Comparison of ENCODE assay signal across 8 mouse cellular contexts in the genomic region with DNA sequence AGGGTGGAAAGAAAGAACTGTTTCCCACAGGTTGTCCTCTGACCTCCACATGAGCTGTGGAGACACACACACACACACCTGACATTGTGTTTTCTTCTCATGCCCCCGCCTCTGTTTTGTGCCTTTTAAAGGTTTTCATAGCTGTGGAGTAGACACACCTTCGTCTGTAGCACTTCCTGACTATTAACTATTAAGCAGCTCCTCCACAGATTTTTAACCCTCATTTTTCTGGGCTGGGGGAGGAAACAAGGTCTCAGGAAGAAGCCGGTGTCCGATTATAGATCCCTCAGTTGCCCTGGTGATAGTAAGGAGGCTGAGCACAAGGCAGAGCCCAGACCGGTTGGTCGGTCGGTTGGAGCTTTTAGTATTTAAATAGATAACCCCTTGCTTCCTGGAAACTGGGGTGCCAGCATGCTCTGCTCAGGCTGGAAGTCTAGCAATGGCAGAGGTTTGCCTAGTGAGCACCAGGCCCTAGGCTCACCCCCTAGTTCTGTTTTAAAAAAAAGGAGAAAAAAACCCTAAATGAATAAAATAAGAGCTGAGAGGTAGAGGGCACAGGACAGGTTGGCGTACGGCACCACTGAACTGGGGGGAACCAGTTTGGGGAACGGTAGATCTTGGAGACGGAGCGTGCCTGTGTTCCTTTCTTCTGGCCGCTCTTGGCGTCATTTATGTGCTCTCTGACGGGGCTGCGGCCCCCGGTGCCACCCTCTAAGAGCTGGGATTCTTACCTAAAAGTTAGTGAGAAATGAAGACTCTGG. TPM values are rescaled to one million over a fixed set of nuclear protein-coding genes. Genes with fewer than 3 reads are reported as not detected.
A peak's percentile ranks its signal among the peaks of the same experiment; 100 is the strongest.
DNase-seq lines count a peak whose midpoint lies in the region; ATAC-seq and TF ChIP-seq lines count a peak whose summit lies in the region.

No protein-coding gene starts in this region.

- peaks cover 42% of the 10 kb centered on the region for H3K4me1 ChIP-seq in heart, embryonic 11.5 days (ENCODE audit: control insufficient read depth, insufficient read depth, low read length)
- peaks cover 89% of the 10 kb centered on the region for H3K4me1 ChIP-seq in E14TG2a.4 (replicated peaks; ENCODE audit: low read depth, low read length)
- H3K4me1 ChIP-seq in embryonic fibroblast, embryonic 13.5 days (ENCODE audit: control insufficient read depth, insufficient read depth, low read length), result 0 out of 2 replicates have a peak, but pooled peaks cover 7% of the 10 kb centered on the region
- peaks cover 18% of the 10 kb centered on the region for H3K4me1 ChIP-seq in limb, embryonic 12.5 days (replicated peaks)
- H3K4me1 ChIP-seq in neural tube, embryonic 13.5 days (replicated peaks), result peaks cover 47% of the 10 kb centered on the region

- no peak for DNase-seq in heart, adult 9 months (ENCODE audit: low spot score in 2 of 2)
- no peak for DNase-seq in adipocyte (ENCODE audit: low spot score)
- no peak for DNase-seq in kidney, postnatal 36 days

- H3K36me3 ChIP-seq in heart, embryonic 11.5 days (ENCODE audit: control insufficient read depth, insufficient read depth, low read length), result peaks cover 6% of the 10 kb centered on the region; the same call in 1 of the 2 replicates
- H3K36me3 ChIP-seq in E14TG2a.4 (ENCODE audit: insufficient read depth, low read length), result peaks cover 38% of the 10 kb centered on the region
- H3K36me3 ChIP-seq in limb, embryonic 12.5 days, result peaks cover 15% of the 10 kb centered on the region; the same call in 1 of the 2 replicates
- H3K36me3 ChIP-seq in neural tube, embryonic 13.5 days, result peaks cover 3% of the 10 kb centered on the region; the same call in 1 of the 2 replicates

- no peaks in the 10 kb centered on the region for H3K9me3 ChIP-seq in heart, embryonic 11.5 days (replicated peaks; ENCODE audit: control insufficient read depth, low read length)
- H3K9me3 ChIP-seq in E14TG2a.4 (ENCODE audit: low read length), result no peaks in the 10 kb centered on the region
- H3K9me3 ChIP-seq in limb, embryonic 12.5 days, result no peaks in the 10 kb centered on the region; the same call in 1 of the 2 replicates
- H3K9me3 ChIP-seq in neural tube, embryonic 13.5 days, result no peaks in the 10 kb centered on the region

- H3K27ac ChIP-seq in heart, embryonic 11.5 days (ENCODE audit: low read depth, low read length), result peak overlapping the region; percentile 99
- H3K27ac ChIP-seq in embryonic fibroblast, embryonic 13.5 days (ENCODE audit: insufficient read depth, low read length), result peak overlapping the region; percentile 58
- H3K27ac ChIP-seq in limb, embryonic 12.5 days, result peak overlapping the region; percentile 99
- peak overlapping the region; percentile 98 for H3K27ac ChIP-seq in neural tube, embryonic 13.5 days (replicated peaks)

- H3K27me3 ChIP-seq in heart, embryonic 11.5 days (ENCODE audit: control insufficient read depth, insufficient read depth, low read length), result no peaks in the 10 kb centered on the region
- no peaks in the 10 kb centered on the region for H3K27me3 ChIP-seq in E14TG2a.4 (ENCODE audit: insufficient read depth, low read length)
- H3K27me3 ChIP-seq in limb, embryonic 12.5 days, result no peaks in the 10 kb centered on the region
- H3K27me3 ChIP-seq in neural tube, embryonic 13.5 days, result no peaks in the 10 kb centered on the region

- 2% methylated on average over 17 of the region's 17 CpGs for WGBS in heart, embryonic 11.5 days (ENCODE audit: insufficient replicate concordance)
- 3% methylated on average over 17 of the region's 17 CpGs for WGBS in limb, embryonic 12.5 days
- WGBS in neural tube, embryonic 13.5 days, result 3% methylated on average over 17 of the region's 17 CpGs

- 0 out of 2 replicates have a peak, but pooled peaks have one; percentile 28 for ATAC-seq in heart, embryonic 11.5 days (replicated peaks; ENCODE audit: insufficient number of reproducible peaks, low FRiP score, low TSS enrichment)
- peak; percentile 39; the same call in 1 of the 2 replicates for ATAC-seq in limb, embryonic 12.5 days (ENCODE audit: insufficient number of reproducible peaks, insufficient read depth, low FRiP score, low TSS enrichment, low read depth)
- ATAC-seq in neural tube, embryonic 13.5 days (ENCODE audit: low read depth), result peak; percentile 34; the same call in 1 of the 2 replicates

- no peak for TF ChIP-seq CTCF in E14TG2a.4 (conservative IDR thresholded peaks at IDR 0.05; ENCODE audit: low read length)
- no peak for TF ChIP-seq CTCF in embryonic fibroblast, embryonic 13.5 days (IDR thresholded peaks at IDR 0.05; ENCODE audit: borderline replicate concordance, insufficient read depth, low read length)

- H3K9ac ChIP-seq in heart, embryonic 11.5 days (ENCODE audit: low read depth, low read length), result peak overlapping the region; percentile 86
- peak overlapping the region; percentile 76 for H3K9ac ChIP-seq in limb, embryonic 12.5 days (replicated peaks)
- H3K9ac ChIP-seq in neural tube, embryonic 13.5 days, result peak overlapping the region; percentile 92

- peak overlapping the region; percentile 73 for H3K4me3 ChIP-seq in heart, embryonic 11.5 days (ENCODE audit: low read depth, low read length)
- peak overlapping the region; percentile 85 for H3K4me3 ChIP-seq in E14TG2a.4 (replicated peaks; ENCODE audit: low read length)
- H3K4me3 ChIP-seq in embryonic fibroblast, embryonic 13.5 days (ENCODE audit: insufficient read depth, low read length), result peak overlapping the region; percentile 79
- H3K4me3 ChIP-seq in limb, embryonic 12.5 days (replicated peaks), result peak overlapping the region; percentile 67
- H3K4me3 ChIP-seq in neural tube, embryonic 13.5 days, result peak overlapping the region; percentile 71

- H3K4me2 ChIP-seq in heart, embryonic 11.5 days, result peak overlapping the region; percentile 69
- H3K4me2 ChIP-seq in limb, embryonic 12.5 days, result peak overlapping the region; percentile 90
- peak overlapping the region; percentile 97 for H3K4me2 ChIP-seq in neural tube, embryonic 13.5 days

- no peak for TF ChIP-seq POLR2A in embryonic fibroblast, embryonic 13.5 days (IDR thresholded peaks at IDR 0.05; ENCODE audit: low read depth, low read length)

RNA-seq across cellular contexts. Expression of a gene that starts 38.1 kb away (rescaled TPM):
- 137 and 139 TPM in 2 replicates for polyA plus RNA-seq in heart, embryonic 11.5 days (2014; fragmentation: Nextera tagmentation; extraction: Ambion mirVana)
- 165 and 171 TPM in 2 replicates for polyA plus RNA-seq in embryonic fibroblast, embryonic 13.5 days (2011; ENCODE audit: insufficient read length, low read depth, missing spikeins)
- 147 and 153 TPM in 2 replicates for polyA plus RNA-seq in limb, embryonic 12.5 days (2016; fragmentation: Nextera tagmentation; extraction: Ambion mirVana)
- 140 and 151 TPM in 2 replicates for polyA plus RNA-seq in neural tube, embryonic 13.5 days (2015; fragmentation: Nextera tagmentation; extraction: Ambion mirVana)
